Mouse (Mus musculus): Measurements from ENCODE around the gene A230050P20Rik.

- TF ChIP-seq CTCF (IDR thresholded peaks at IDR 0.05; ENCODE audit: extremely low read depth, insufficient read length, insufficient replicate concordance, low read depth, low read length) (no peak), POLR2A (IDR thresholded peaks at IDR 0.05; ENCODE audit: low read depth, low read length) (no peak)
These were observed 804 bp downstream of the A230050P20Rik start for GRCm38 (mm10) chr9:20869246-20869645.
